Mouse (Mus musculus) NIH3T3 (cell line): Measurements from ENCODE around the gene Rint1.
"Not testable (repeated sequence)": the region's sequence is repeated elsewhere in the genome, so short reads cannot be mapped to it uniquely, and the experiment has no call there.

Experiments
- DNase-seq: peaks from one replicate; pipeline ENCODE4 v3.0.0-alpha.2; 2012; ENCODE audit warnings: low read depth

Gene Rint1

DNA sequence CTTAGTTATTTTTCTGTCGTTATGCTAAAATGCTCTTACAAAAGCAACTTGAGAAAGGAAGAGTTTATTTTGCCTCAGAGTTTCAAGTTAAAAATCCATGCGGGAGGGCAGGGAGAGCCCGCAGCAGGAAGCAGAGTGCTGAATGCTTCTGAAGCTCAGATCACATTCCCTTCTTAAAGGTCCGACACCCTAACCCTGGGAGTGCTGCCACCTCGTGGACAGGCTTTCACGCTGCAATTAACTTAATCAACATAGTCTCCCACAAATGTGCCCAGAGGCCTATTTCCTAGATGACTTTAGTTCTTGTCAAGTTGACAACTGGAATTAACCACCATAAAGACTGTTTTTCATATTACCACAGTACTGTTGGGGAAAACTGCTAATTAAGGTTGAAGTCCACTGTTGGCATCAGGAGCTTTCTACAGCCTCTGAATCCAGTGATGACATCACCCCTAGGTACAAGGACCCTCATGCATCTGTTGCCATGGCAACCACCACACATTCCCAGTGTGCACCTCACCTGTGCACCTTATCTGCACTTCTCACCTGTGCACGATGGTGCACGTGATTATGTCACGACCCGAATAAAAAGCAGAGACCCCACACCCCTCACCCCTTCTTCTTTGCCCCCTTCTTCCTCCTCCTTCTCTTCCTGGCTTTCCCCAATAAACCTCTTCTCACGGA lies 39.0 kb downstream of the Rint1 start:
- peak; percentile 88 for DNase-seq

DNA sequence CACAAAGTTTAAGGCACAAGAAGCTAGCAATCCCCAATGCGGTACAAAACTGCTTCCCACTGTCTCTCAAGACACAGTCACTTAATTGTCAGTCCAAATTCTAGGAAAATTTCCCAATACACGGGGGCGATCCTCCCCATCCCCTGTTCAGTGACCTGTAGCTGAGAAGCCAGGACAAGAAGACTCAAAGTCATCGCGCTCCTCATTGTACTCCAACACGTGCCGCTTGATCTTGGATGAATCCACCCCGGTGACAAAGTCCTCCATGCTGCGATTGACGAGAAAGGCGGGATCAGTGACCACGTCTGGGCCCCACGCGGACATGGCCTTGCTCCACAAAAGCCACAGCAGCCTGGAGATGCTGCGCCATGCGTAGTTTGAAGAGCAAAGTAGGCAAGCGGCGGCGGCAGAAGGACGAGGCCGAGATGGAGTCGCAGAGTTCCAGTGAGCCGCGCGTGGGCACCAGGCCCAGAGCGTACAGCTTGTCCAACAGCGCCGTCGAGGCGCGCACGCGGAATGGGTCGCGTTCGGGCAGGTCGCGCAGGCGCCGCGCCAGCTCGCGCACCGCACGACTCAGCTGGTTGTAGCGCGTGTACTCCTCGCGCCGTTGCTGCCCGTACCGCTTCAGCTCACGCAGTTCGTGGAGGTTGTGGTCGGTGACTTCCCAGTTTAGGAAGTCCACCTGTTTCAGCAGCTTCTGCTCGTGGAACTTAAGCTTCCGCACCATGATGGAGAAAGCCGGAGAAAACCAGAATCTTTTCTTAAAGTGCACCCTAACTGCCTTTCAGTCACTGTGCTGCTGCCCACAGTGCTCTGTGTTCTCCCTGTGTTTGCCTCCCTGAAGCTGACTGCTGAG lies 43.6 kb downstream of the Rint1 start:
- no peak for DNase-seq

DNA sequence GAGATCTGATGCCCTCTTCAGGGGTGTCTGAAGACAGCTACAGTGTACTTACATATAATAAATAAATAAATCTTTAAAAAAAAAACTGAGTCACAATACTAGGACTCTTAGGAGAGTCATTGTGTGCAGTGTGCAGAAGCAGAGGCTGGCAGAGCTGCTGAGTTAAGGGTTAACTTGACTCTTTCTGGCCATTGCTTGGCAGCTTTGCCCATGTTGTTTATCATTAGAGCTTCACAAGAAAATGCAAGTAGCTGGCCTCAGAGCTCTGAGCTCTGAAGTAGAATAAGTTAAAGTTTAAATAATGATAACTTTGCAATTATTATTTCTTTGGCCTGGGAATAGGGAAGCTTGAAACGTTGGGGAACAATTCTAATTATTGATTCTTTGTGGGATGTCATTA lies 48.2 kb downstream of the Rint1 start:
- DNase-seq: not testable (repeated sequence)

DNA sequence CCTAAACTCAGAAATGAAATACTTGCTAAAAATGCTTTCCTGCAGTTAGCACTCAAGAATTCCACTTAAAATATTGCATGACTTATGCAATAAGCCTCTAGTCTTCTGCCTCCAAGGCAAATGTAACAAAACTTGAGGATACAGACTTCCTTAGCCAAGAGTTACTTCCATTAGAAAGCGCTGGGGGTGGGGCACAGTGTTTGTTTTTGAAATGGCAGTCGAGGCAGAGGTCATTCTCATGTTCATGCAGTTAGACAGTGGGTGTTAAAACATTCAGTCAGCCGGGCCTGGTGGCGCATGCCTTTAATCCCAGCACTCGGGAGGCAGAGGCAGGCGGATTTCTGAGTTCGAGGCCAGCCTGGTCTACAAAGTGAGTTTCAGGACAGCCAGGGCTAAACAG lies 50.6 kb downstream of the Rint1 start:
- no peak for DNase-seq

DNA sequence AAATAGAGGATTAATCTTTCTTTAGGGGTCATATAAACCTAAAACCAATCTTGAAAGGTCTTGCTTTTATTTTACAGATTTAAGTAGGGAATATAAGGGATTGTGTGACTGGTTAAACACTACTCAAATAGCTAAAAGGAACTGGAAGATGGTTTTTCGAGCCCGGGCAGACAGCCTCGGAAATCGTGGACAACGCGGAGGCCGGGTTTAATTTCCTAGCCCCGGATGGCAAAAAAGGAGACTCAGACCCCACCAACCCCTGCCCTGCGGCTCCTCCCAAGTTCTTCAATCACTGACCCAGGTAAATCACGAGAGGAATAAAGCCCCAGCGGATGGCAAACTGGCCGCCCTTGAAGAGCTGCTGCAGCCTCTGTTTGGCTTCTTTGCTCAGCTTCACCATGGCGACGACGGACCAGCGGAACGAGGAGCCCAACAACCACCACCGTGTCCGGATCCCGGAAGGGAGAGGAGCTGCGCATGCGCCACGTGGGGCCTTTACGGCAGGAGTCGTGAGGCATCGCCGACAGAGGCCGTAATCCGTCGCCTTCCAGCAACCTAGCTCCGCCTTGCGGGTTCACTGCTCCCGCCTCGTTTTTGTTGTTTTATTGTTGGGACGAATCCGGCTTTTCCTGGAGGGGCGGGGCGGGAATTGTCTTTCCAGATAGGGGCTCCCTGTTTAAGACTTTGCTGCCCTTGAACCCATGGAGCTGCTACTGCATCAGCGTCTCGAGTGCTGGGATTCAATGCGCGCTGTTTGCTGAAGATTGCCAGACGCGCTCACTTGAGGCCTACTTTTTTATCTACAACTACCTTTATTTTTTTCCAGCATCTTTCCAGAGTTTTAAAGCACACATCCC lies 56.4 kb downstream of the Rint1 start, which contains the start of gene Tomm7:
Gene Tomm7 (minus strand): TSS at position 488 of the 857 bp plus-strand sequence.
- DNase-seq: peak; percentile 99

DNA sequence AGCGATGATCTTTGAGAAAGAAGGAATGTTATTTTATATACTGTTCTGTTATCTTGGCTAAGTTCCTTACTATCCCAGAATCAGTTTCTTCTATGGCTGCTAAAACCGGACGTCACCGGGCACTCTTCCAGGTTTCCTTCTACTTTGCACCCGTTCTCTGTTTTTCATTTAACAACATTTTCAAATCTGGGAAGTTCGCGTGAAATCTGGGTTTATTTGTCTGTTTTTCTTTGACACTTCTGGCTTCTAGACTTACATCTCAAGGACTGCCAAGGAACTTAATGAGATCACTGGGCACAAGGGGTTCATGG lies 57.0 kb downstream of the Rint1 start:
- no peak for DNase-seq

DNA sequence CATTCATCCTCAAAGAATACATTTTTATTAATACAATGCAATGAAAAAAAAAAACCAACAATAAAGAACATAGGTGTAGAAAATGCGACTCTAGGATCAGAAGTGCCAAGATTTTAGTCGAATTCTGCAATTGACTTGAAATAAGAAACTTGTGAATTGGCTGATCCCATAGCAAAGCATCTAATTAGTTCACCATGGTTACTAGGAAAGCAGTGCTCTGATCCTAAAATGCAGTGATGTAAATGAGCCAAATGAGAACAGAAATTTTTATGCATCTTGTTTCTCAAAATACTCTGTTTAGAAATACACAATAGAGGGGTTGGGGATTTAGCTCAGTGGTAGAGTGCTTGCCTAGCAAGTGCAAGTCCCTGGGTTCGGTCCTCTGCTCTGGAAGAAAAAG lies 57.6 kb downstream of the Rint1 start:
- no peak for DNase-seq

DNA sequence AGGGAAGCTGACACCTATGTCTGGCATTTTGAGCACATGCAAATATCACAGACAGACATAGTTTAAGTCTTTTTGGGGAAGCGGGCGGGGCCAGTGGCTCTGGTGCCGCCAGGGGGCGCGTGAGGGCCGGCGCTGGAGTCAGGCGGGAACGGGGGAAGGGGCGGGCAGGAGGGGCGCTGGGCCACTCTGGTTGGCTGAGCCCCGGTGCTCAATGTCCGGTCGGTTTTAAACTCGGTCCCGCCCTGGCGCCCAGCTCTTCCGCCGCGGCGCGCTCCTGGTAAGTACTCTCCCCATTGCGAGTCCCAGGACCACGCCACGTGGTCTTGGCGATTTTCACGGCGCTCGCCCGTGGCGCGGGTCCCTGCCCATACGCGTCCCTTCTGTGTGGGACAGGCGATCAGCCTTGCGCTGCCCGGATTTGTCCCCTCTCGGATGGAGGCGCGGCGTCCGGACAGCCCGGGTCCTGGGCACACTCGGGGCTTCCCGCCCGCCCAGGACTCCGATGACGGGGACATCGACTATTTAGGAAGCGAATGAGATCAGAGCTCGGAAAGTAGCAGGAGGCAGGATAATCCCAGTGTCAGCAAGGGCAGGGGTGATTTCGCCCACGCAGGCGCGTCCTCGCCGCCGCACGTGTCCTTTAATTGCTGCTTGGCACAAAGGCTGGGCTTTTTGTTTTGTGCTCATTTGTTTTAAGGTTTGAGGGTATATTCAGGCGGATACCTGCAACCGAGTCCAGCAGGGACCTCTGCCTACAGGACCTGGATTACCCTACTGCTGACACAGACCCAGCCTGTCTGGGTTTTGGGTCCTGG lies 63.0 kb downstream of the Rint1 start:
- peak; percentile 95 for DNase-seq

DNA sequence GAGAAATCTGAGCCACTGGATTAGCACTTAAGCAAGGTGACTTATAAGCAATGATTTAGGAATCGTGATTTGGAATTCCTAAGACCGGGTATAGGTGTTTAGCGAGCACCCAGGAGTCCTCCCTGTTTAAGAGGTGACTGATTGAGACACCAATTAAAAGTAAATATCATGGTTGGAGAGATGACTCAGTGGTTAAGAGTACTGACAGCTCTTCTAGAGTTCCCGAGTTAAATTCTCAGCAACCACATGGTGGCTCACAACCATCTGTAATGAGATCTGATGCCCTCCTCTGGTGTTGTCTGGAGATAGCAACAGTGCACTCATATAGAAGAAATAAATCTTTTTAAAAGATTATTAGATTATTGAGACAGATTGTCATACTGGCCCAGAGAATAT lies 63.6 kb downstream of the Rint1 start:
- peak; percentile 27 for DNase-seq

DNA sequence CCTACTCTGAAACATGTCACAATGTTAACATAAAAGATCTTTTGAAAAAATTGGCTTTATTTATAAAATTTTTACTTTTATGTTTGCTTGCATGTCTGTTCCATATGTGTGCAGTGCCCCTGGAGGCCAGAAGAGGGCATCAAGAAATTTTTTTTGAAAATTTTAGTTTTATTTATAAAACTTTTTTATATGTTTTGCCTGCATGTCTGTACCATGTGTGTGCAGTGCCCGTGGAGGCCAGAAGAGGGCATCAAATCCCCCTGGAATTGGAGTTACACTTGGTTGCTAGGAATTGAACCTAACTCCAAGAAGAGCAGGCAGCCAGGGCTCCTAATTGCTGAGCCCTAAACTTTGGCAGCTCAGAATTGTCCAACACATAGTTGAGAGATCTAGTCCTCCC lies 65.4 kb downstream of the Rint1 start:
- peak; percentile 52 for DNase-seq

DNA sequence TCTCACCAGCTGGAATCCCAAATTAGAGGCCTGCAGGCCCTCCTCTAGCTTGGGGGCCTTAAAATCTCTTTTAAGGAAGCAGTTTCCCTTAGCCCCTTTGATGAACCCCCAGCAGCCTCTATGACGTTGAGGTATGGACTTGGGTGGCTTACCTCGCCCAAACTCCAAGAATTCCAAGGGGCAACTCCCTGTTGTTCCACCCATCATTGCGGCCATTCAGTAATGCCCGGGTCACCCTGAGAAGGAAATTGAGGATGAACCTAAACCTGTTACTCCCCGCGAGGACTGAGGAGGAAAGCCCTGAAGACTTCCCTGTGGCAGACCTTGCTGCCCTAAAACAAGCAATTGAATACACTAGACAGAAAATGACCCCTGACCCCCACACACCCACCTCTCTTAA lies 68.0 kb downstream of the Rint1 start:
- no peak for DNase-seq

DNA sequence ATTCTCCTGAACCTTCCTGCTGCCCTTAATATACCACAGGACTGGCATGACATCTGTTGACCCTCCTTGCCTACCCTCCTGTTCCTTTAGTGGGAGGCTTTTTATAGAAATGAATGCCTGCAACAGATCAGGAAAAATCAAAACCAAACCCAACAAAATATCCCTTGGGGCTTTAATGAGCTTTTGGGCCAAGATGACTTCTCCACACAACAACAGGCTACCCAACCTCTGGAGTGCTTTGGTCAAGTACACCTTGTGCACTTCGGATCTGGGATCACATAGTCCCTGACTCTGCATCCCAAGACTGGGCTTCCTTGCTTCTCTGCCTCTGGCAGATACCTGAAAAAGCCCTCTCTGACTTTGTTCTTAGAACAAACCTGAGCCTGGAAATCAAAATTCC lies 68.7 kb downstream of the Rint1 start:
- no peak for DNase-seq

DNA sequence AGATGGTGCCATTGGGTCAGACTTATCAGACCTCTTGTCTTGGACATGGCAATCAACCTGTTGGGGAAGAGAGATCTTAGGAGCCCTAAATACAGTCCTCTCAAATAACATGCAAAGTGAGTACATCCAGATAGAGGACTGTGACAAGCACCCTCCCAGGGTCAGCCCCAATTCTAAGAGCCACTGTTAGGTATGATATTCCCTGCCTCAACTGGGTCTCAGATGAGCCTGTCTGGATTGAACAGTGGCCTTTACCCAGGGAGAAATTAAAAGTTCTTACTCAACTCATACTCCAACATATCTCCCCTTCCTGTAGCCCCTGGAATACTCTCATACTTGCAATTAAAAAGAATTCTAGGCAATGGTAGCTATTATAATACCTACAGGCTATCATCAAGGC lies 69.7 kb downstream of the Rint1 start:
- no peak for DNase-seq

DNA sequence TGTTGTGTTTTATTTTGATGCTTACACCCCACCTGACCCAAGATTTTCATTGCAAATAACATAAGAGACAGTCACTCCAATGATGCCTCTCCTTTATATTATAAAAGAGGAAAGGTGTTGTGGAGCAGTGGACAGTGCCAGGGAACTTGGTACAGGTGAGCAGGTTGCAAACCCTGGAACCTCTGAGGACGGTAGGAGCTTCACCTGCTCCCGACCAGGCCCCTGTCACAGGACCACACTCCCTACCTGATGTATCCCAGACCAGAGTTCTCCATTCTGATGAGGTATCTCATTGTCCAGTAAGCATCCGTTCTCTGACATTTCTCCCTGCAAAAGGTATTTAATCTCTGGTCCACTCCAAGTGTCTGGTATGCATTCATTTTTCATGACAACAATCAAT lies 70.5 kb downstream of the Rint1 start:
- DNase-seq: no peak

DNA sequence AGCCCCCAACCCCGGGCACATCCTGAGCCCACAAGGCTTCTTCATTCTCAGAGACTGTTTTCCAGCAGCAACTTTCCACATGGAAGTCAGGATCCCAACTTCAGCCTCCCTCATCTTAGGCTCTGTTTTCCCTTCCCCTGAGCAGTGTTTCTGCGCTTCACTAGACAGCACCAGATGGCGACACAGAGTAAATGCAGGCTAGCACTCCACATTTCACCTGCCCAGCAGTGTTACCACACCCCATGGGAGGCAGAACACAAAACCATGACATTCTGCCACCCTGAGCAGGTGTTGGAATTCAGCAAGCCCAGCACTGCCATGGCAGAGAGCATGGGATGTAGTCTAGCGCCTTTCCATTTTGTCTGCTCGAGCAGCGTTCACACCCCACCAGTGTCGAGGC lies 71.1 kb downstream of the Rint1 start:
- DNase-seq: no peak

DNA sequence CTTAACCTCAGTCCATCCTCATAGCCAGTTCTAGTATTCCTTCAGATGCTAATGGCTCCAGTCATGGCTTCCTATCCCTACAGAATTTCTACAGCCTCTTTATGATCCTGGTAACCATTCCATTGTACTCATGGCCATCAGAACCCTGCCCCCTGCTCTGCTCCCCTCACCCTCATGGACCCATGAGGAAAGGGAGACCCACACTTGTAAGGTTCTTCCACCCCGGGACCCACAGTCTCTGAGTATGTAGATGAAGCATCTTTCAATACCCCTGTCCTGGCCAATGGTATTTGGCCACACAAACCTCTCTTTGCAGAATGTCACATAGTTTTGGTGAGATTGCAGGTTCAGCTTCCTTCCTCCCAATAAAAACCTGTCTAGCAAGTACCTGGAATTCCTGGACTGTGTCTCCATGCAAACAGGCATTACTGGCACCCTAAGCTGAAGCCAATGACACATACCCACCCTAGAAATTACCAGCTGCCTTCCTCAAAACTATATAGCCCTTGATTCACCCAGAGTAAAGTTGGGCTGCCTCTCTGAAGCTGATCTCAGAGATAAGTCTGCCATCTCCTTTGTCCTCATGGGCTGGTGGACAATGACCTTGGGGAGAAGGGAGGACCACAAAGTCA lies 71.7 kb downstream of the Rint1 start:
- DNase-seq: no peak

DNA sequence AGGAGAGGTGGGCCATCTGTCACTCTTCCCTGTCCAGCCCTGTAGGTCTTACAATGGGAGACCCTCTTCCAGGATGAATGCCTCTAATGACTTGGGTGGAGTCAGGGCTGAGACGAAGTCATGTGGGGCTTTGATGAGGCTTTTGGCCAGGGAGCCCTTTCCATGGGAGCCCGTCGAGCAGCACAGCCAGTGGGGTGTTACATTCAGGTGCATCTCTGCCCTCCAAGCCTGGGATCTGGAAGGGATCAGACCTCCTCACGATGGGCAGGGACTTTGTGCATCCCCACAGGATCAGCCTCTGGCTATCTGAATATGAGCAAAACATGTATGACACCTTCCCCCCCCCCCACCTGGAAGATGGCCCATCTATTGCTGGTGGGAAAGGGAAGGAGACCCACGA lies 72.4 kb downstream of the Rint1 start:
- DNase-seq: no peak

DNA sequence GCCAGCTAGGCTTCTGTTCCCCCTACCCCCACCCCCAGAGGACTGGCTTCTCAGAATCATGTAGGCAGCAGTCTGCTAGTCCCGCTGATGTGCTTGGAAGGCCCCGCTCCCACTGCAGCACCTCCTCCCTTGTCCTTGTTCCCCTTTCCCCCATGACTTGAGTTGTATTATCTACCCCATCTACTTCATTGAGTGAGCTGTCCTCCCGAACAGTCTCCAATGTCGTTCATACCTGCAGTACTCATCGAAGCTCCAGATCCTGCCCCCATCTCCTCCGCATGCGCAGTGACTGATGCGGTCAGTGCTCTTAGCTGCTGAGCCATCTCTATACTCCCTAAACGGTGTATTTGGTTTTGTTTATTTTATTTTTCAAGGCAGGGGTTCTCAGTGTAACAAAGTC lies 74.2 kb downstream of the Rint1 start:
- no peak for DNase-seq

DNA sequence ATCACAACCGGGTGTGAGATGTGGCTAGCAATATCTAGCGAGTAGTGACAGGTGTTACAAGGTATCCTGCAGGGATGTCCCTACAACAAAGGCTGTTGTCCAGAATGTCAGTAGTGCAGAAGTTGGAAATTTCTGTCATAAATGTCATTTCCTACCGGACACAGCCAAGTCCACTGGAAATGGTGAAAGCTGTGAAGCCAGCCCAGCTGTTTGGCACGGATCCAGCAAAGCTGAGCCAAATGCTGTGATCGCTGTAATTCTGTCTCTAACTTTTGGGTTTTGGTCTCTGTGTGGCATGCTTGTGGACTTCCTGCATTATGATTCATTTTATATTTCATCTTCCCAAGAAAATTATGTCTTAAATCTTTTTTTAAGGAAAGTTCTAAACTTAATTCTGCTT lies 74.8 kb downstream of the Rint1 start:
- peak; percentile 64 for DNase-seq

DNA sequence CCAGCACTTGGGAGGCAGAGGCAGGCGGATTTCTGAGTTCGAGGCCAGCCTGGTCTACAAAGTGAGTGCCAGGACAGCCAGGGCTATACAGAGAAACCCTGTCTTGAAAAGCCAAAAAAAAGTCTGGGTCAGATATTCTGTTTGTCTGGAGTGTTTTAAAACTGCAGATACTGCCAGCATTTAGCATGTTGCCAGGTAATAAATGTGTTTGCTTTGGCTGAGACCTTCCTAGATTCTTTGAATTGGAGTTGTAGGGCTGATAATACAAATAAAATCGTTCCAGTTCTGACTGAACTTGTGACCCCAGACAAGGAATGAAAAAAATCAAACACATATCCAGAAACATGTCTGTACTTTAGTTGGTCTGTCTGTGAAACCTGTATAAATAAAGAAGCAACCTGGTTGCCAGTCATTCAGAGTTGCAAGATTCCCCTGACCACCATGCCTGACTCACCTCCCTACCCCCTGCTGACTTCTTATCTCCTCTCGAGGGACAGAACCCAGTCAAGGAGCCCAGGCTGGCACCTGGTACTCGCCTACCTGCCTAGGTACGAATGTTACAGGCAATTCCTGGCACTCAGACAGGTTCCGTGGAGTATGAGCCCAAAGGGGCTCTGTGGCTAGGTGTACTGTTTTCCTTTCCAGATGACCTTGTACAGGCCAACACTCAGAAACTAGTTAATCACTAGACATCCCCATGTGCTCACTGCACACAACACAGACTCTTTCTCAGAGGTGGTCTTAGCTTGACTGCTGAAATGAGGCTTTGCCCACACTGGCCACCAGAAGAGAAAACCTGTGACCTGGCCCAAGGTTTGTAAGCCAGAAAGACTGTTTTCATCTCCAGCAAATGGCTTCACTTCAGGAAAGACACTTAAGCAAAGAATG lies 75.9 kb downstream of the Rint1 start:
- no peak for DNase-seq
